Mouse (Mus musculus) heart, adult 2 months (tissue): ENCODE measurements at regions not wholly inside any gene's neighbourhood (a gene's known extent, or its start where the extent isn't known, plus 50 kb on each side); places are given as distances from the start of the nearest gene placed in this dataset.

Experiments used
- DNase-seq, 2 experiments: peaks; one replicate each; pipeline ENCODE4 v3.0.0; 2021
- H3K27ac ChIP-seq: fragments of 200-600 bp; 2 replicates; pipeline ENCODE4 v1.8.1; 2022
- H3K27me3 ChIP-seq: fragments of 200-500 bp; 2 replicates; pipeline ENCODE4 v1.6.1; 2012; ENCODE audit warnings: mild to moderate bottlenecking, low read length, inconsistent platforms, mixed read lengths; ENCODE audit not compliant: control insufficient read depth, insufficient read depth
- H3K36me3 ChIP-seq: fragments of 200-500 bp; 2 replicates; pipeline ENCODE4 v1.6.1; 2012; ENCODE audit warnings: low read length, inconsistent platforms; ENCODE audit not compliant: control insufficient read depth, insufficient read depth
- H3K4me1 ChIP-seq: fragments of 200-500 bp; 2 replicates; pipeline ENCODE4 v1.6.1; 2011; ENCODE audit warnings: low read length; ENCODE audit not compliant: control insufficient read depth, insufficient read depth
- H3K4me3 ChIP-seq: fragments of 200-600 bp; 2 replicates; pipeline ENCODE4 v1.8.1; 2022
- H3K79me2 ChIP-seq: fragments of 200-500 bp; replicated peaks from 2 replicates; pipeline ENCODE4 v1.6.1; 2012; ENCODE audit warnings: mild to moderate bottlenecking, inconsistent platforms, low read length, moderate library complexity, mixed read lengths; ENCODE audit not compliant: control insufficient read depth, insufficient read depth
- H3K9ac ChIP-seq: fragments of 200-500 bp; 2 replicates; pipeline ENCODE4 v1.6.1; 2012; ENCODE audit warnings: low read depth, mild to moderate bottlenecking, control low read depth, inconsistent platforms, low read length, mixed read lengths
- CTCF ChIP-seq: fragments of 200-600 bp; IDR thresholded peaks from 2 replicates; pipeline ENCODE4 v1.8.1; 2022; ENCODE audit warnings: antibody characterized with exemption, mild to moderate bottlenecking, moderate library complexity
- EP300 ChIP-seq: fragments of 200-500 bp; IDR thresholded peaks from 2 replicates; pipeline ENCODE4 v1.6.1; 2011; ENCODE audit warnings: low read depth, low read length, control low read depth; ENCODE audit not compliant: insufficient read depth
- POLR2A ChIP-seq: fragments of 200-500 bp; IDR thresholded peaks from 2 replicates; pipeline ENCODE4 v1.6.1; 2011; ENCODE audit warnings: mild to moderate bottlenecking, low read depth, low read length, control low read depth; ENCODE audit not compliant: insufficient read depth
- WGBS: fragments of 180-500 bp; shearing (Covaris S2); methylation state at CpG from one replicate; pipeline ENCODE4 v1.1.7; 2018; 5-methylcytosine and 5-hydroxymethylcytosine counted together
- intact Hi-C: fragments of 180-260 bp; cut with DNase I; formaldehyde crosslinking; loops from one replicate; pipeline ENCODE4 v1.15.1; 2025

DNA sequence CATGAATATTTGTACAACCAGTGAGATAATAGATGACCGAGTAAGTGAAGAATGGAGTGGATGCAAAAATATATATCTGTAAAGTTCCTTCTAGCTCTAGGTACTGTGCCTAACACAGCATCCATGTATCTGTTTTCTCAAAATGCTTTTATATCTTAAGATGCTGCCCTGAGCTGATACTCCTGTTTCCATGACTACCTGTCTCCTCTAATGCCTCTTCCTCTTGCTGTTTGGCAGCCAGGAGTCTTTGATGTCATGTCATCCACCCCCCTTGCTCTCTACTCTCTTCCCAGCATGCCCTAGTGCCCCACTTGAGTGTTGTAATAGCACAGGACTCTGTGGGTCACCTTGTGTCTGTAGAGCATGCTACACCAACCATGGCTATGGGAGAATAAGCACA is 95.2 kb upstream of the Id4 start:
- Histone ChIP-seq H3K9ac (no peak overlapping the region), H3K4me1 (no peaks in the 10 kb centered on the region), H3K79me2 (no peaks in the 10 kb centered on the region), H3K27me3 (no peaks in the 10 kb centered on the region), H3K4me3 (no peak overlapping the region), H3K27ac (no peak overlapping the region), H3K36me3 (no peaks in the 10 kb centered on the region)
- no peak for TF ChIP-seq POLR2A
- TF ChIP-seq CTCF: no peak
- no peak for TF ChIP-seq EP300
- 93% methylated on average over 1 of the region's 1 CpGs for WGBS
- no peak for DNase-seq
- intact Hi-C loops: no loop called here

DNA sequence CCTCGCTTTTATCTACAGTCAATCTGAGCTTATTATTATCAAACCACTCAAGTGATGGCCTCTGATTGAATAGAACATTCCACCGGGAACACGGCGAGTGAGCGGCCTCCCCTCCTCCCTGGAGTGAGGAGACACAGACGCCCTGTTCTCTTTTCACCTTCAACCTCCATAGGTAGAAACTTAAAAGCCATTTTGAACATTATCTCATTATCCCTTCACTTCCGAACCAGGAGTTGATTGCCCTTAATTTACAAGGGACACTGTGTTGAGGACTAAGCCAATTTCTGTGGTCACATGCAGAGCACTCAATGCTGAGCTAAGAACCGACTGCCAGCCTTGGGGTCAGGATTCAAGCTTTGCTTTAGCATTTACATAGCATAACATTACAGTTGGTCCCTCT is 93.1 kb upstream of the Id4 start:
- intact Hi-C loops: no loop called here

DNA sequence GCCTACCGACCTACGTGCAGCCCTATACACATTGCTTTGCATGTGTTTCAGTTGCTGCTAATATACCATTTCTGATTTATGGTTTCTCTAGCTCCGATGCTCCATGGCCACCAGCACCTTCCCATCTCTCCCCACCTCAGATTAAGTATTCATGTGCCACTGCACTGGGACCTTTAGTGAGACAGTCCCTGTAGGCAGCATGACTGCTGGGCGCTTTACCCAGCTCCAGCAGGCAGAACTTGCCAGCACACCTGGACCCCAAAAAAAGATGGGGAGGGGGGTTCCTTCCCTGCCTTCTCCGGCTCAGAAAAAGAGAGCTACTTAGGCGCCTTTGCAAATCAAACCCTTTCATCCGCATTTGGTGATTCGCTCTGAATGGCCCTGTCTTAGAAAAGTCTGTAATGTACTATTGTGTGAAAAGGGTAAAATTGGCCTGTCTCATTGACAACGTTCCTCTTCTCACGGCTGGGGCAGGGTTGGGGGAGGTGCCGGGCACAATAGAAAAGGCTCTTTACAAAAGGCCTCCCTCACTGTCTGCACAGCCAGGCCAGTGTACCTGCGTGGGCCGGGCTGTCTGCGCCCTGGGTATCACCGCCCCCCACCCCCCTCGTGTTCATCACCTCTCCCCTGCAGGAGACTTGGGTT is 89.6 kb upstream of the Id4 start:
- Histone ChIP-seq H3K79me2 (no peaks in the 10 kb centered on the region), H3K4me1 (no peaks in the 10 kb centered on the region), H3K36me3 (no peaks in the 10 kb centered on the region), H3K27ac (no peak overlapping the region), H3K9ac (no peak overlapping the region), H3K27me3 (no peaks in the 10 kb centered on the region), H3K4me3 (no peak overlapping the region)
- no peak for DNase-seq
- TF ChIP-seq EP300 (no peak), CTCF (no peak), POLR2A (no peak)
- WGBS: 60% methylated on average over 16 of the region's 16 CpGs
- intact Hi-C loops: no loop called here

More for the DNA sequence above, 93.1 kb upstream of the Id4 start:
- no peak overlapping the region for H3K9ac ChIP-seq
- no peak for TF ChIP-seq EP300
- TF ChIP-seq CTCF: no peak
- no peak for TF ChIP-seq POLR2A
- no peaks in the 10 kb centered on the region for H3K79me2 ChIP-seq
- no peak overlapping the region for H3K27ac ChIP-seq
- no peaks in the 10 kb centered on the region for H3K27me3 ChIP-seq
- H3K4me1 ChIP-seq: no peaks in the 10 kb centered on the region
- H3K36me3 ChIP-seq: no peaks in the 10 kb centered on the region
- 45% methylated on average over 8 of the region's 8 CpGs for WGBS
- H3K4me3 ChIP-seq: no peak overlapping the region
- no peak for DNase-seq

DNA sequence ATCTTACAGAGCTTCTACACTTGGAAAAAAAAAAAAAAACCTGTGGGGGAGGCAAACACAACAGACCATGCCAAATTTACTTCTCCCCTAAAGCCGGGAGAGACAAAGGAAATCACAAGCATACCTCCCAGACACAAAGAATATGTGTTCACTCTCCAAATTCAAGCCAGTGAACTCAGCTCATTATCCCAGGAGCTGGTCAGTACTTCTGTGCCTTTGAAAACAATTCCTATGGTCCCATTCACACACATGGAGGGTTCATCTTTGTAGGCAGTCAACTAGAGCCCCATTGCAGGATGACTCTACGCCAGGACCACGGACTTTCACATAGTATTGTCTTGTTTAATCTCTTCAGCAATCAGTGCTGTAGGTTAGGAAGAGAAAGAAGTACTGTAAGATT is 89.0 kb upstream of the Id4 start:
- intact Hi-C loops: no loop called here
- Histone ChIP-seq H3K4me3 (no peak overlapping the region), H3K27me3 (no peaks in the 10 kb centered on the region), H3K27ac (no peak overlapping the region), H3K36me3 (no peaks in the 10 kb centered on the region), H3K79me2 (no peaks in the 10 kb centered on the region), H3K9ac (no peak overlapping the region), H3K4me1 (no peaks in the 10 kb centered on the region)
- WGBS: 69% methylated on average over 3 of the region's 3 CpGs
- no peak for TF ChIP-seq EP300
- DNase-seq: no peak

DNA sequence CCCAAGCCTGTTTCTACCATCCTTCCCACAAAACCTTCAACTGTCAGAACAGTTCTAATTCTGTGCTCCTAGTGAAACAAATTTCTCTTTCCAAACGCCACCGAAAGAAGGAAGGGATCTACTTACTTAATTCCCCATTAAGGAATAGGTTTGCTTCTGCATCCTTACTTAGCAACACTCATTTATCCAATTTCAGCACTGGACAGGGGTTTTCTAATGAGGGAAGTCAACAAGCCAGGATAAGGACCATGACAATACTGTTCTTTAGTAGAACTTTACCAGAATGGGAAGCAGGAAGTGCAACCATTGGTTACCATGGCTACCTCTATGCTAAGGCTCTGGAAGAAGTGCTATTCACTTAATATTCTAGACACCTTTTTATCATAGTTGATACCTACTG is 68.6 kb upstream of the Id4 start:
- intact Hi-C loops: no loop called here
- Histone ChIP-seq H3K4me3 (no peak overlapping the region), H3K9ac (no peak overlapping the region), H3K79me2 (no peaks in the 10 kb centered on the region), H3K36me3 (no peaks in the 10 kb centered on the region), H3K27me3 (no peaks in the 10 kb centered on the region), H3K27ac (no peak overlapping the region), H3K4me1 (no peaks in the 10 kb centered on the region)
- 77% methylated on average over 2 of the region's 2 CpGs for WGBS
- TF ChIP-seq EP300: no peak
- no peak for TF ChIP-seq POLR2A
- no peak for TF ChIP-seq CTCF
- DNase-seq: no peak

DNA sequence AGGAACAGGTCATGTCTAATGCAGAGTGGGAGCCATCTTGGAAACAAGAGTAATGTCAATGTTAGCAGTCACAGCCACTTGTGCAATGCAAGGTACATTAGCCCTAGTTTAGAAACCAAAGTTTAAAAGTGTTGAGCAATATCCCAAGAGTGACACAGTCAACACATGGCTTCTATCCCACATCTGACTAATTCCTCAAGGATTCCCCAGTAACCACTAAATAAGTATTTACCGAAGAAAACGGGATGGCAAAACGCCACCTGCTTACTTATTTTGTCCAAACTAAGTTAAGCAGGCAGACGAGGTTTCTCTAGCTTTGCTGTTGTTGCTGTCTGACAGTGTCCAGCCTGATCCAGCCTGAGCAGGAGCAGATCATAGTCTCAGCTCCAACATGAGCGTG is 67.1 kb upstream of the Id4 start:
- 74% methylated on average over 5 of the region's 5 CpGs for WGBS
- Histone ChIP-seq H3K9ac (no peak overlapping the region), H3K27ac (no peak overlapping the region), H3K4me1 (no peaks in the 10 kb centered on the region), H3K36me3 (no peaks in the 10 kb centered on the region), H3K4me3 (no peak overlapping the region), H3K79me2 (no peaks in the 10 kb centered on the region), H3K27me3 (no peaks in the 10 kb centered on the region)
- intact Hi-C loops: no loop called here
- TF ChIP-seq CTCF (no peak), POLR2A (no peak), EP300 (no peak)
- DNase-seq: peak in 1 of 2 experiments; percentile 33
